Mouse (Mus musculus) forebrain, embryonic 12.5 days (tissue): ENCODE data around the gene Gh. TPM values are rescaled to one million over a fixed set of nuclear protein-coding genes. Genes with fewer than 3 reads are reported as not detected.

Experiments
- ATAC-seq: fragments of 200-750 bp; cut with Nextera tagmentation; 2 replicates; pipeline ENCODE4 v1.8.0; 2017; ENCODE audit warnings: moderate TSS enrichment; ENCODE audit not compliant: low FRiP score
- H3K27ac ChIP-seq: fragments of 300-500 bp; sonication (generic); 2 replicates; pipeline ENCODE4 v1.5.1; 2016; ENCODE audit warnings: mild to moderate bottlenecking
- H3K27me3 ChIP-seq: fragments of 300-500 bp; sonication (generic); 2 replicates; pipeline ENCODE4 v1.6.1; 2016; ENCODE audit warnings: mild to moderate bottlenecking
- H3K36me3 ChIP-seq: fragments of 300-500 bp; sonication (generic); replicated peaks from 2 replicates; pipeline ENCODE4 v1.6.1; 2016; ENCODE audit warnings: mild to moderate bottlenecking
- H3K4me1 ChIP-seq: fragments of 300-500 bp; sonication (generic); 2 replicates; pipeline ENCODE4 v1.6.1; 2016
- H3K4me2 ChIP-seq: fragments of 300-500 bp; sonication (generic); 2 replicates; pipeline ENCODE4 v1.6.1; 2016; ENCODE audit warnings: mild to moderate bottlenecking, moderate library complexity
- H3K4me3 ChIP-seq: fragments of 300-500 bp; sonication (generic); replicated peaks from 2 replicates; pipeline ENCODE4 v1.5.1; 2016; ENCODE audit warnings: mild to moderate bottlenecking
- H3K9ac ChIP-seq: fragments of 300-500 bp; sonication (generic); 2 replicates; pipeline ENCODE4 v1.6.1; 2016; ENCODE audit warnings: mild to moderate bottlenecking
- H3K9me3 ChIP-seq: fragments of 300-500 bp; sonication (generic); 2 replicates; pipeline ENCODE4 v1.6.1; 2016
- WGBS: fragments of 180-500 bp; shearing (Covaris S2); methylation state at CpG from one replicate; pipeline ENCODE4 v1.1.7; 2016; 5-methylcytosine and 5-hydroxymethylcytosine counted together
- polyA plus RNA-seq: library from polyadenylated mRNA; unstranded; fragments of >200 nt; fragmentation: Nextera tagmentation; extraction: Ambion mirVana; gene quantifications from 2 replicates; pipeline ENCODE4 v1.2.1, GENCODE M21; 2016

The Gh gene
- polyA plus RNA-seq, 1 experiment from 2014 or later = not detected

GRCm38 (mm10) chr11:106266431-106266830, 35.2 kb downstream of the Gh start:
- Histone ChIP-seq H3K9ac (no peak overlapping the region), H3K27ac (0 out of 2 replicates have a peak overlapping the region, but pooled peaks have one; percentile 78), H3K9me3 (no peaks in the 10 kb centered on the region), H3K4me3 (no peak overlapping the region), H3K36me3 (peaks cover 62% of the 10 kb centered on the region), H3K4me2 (no peak overlapping the region), H3K4me1 (peaks cover 29% of the 10 kb centered on the region), H3K27me3 (no peaks in the 10 kb centered on the region)
- no peak for ATAC-seq
- 94% methylated on average over 10 of the region's 10 CpGs for WGBS

- WGBS = 95% methylated on average over 4 of the region's 4 CpGs
- Histone ChIP-seq H3K27ac (no peak overlapping the region), H3K9ac (no peak overlapping the region), H3K4me2 (no peak overlapping the region), H3K9me3 (no peaks in the 10 kb centered on the region), H3K36me3 (peaks cover 70% of the 10 kb centered on the region), H3K4me1 (peaks cover 23% of the 10 kb centered on the region), H3K4me3 (no peak overlapping the region), H3K27me3 (no peaks in the 10 kb centered on the region)
- no peak for ATAC-seq
Measured at GRCm38 (mm10) chr11:106265570-106265969, 36.1 kb downstream of the Gh start.

GRCm38 (mm10) chr11:106264988-106265387, 36.7 kb downstream of the Gh start:
- Histone ChIP-seq H3K9ac (no peak overlapping the region), H3K4me1 (peaks cover 22% of the 10 kb centered on the region), H3K36me3 (peaks cover 72% of the 10 kb centered on the region), H3K27ac (no peak overlapping the region), H3K4me2 (no peak overlapping the region), H3K4me3 (no peak overlapping the region), H3K27me3 (no peaks in the 10 kb centered on the region), H3K9me3 (no peaks in the 10 kb centered on the region)
- no peak for ATAC-seq
- 95% methylated on average over 15 of the region's 15 CpGs for WGBS

GRCm38 (mm10) chr11:106263963-106264362, 37.7 kb downstream of the Gh start:
- no peak overlapping the region for H3K9ac ChIP-seq
- no peak for ATAC-seq
- no peak overlapping the region for H3K4me3 ChIP-seq
- H3K27me3 ChIP-seq = no peaks in the 10 kb centered on the region
- H3K9me3 ChIP-seq = no peaks in the 10 kb centered on the region
- no peak overlapping the region for H3K4me2 ChIP-seq
- H3K4me1 ChIP-seq = peaks cover 18% of the 10 kb centered on the region
- WGBS = 92% methylated on average over 9 of the region's 9 CpGs
- peaks cover 81% of the 10 kb centered on the region for H3K36me3 ChIP-seq
- H3K27ac ChIP-seq = no peak overlapping the region

DNA sequence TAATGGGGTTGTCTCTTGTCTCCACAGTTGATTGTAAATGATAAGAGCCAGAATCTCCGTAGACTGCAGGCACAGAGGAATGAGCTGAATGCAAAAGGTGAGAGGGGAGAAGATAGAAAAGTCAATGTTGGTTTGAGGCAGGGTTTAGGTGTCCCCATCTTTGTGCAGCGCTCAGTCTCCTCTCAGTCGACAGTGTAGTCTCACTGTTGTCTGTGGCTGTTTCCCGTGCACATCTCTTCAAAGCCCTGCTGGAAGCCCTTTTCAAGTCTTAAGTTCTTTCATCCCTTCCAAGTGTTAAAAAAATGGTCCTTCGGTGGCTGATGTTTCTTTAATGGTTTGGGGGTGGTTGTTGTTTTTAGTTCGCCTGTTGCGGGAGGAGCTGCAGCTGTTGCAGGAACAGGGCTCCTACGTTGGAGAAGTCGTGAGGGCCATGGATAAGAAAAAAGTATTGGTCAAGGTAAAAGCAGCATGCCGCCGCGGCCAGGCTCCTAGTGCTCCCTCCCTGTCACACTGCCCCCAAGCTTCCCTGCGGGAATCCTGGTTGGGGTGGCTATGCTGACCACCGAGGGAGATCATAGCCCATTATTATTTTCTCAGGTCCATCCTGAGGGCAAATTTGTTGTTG, 40.7 kb downstream of the Gh start:
- no peak overlapping the region for H3K9ac ChIP-seq
- no peaks in the 10 kb centered on the region for H3K9me3 ChIP-seq
- no peak overlapping the region for H3K4me2 ChIP-seq
- ATAC-seq = no peak
- no peak overlapping the region for H3K27ac ChIP-seq
- no peaks in the 10 kb centered on the region for H3K27me3 ChIP-seq
- WGBS = 91% methylated on average over 14 of the region's 14 CpGs
- peaks cover 80% of the 10 kb centered on the region for H3K36me3 ChIP-seq
- no peak overlapping the region for H3K4me3 ChIP-seq
- peaks cover 14% of the 10 kb centered on the region for H3K4me1 ChIP-seq

DNA sequence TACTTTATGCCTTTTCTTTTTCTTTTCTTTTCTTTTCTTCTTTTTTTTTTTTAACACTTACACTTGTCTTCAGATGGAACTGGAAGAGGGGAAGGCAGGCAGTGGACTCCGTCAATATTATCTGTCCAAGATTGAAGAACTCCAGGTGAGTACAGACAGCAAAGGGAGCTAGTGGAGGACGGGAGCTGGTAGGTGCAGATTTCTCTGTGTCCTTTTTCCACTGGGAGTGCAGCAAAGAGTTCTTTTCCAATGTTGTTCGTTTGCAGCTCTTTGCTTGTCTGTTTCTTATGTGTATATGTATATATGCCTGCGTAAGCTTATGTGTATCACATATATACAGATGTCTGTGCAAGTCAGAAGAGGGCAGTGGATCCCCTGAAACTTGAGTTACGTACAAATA, 44.9 kb downstream of the Gh start:
- Histone ChIP-seq H3K4me2 (peak overlapping the region; percentile 97), H3K4me1 (peaks cover 23% of the 10 kb centered on the region), H3K36me3 (peaks cover 63% of the 10 kb centered on the region), H3K27ac (no peak overlapping the region), H3K9ac (peak overlapping the region; percentile 85), H3K27me3 (no peaks in the 10 kb centered on the region), H3K9me3 (no peaks in the 10 kb centered on the region), H3K4me3 (peak overlapping the region; percentile 79)
- 78% methylated on average over 5 of the region's 5 CpGs for WGBS
- ATAC-seq = no peak

DNA sequence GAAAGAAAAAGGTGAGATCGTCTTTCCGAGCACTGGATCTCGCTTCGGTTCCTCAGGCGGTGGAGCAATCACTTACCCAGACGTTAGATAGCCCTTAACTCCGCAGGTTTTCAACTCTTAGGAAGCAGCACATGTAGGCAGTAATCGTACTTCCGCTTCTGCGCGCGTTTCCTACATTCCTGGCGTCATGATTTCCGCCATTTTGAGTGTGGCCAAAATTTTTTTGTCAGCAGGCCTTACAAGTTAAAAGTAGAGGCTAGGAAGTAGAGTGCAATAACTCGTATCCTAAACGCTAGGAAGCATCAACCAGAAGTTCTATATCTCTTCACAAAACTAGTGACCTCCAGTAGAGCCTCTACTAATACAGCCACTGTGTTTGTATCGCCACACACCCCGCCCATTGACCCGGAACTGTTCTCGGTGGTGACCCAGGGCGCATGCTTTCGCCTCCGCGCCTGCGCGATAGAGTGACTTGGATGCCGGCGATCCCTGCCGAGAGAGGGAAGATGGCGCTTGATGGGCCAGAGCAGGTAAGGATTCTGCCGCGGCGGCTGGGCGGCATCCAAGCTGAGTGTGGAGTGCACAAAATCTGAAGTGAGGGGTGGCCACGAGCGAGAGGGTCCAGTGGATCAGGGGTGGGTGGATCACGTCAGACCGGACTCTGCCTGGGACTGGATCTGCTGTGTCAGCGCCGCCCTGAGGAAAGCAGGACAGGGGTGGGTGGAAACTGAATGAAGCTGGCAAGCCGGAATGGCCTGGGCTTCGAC, 45.8 kb downstream of the Gh start, which contains the start of the genes Ftsj3 and Psmc5:
Ftsj3 (minus strand) TSS at position 395 of the 767 bp plus-strand sequence.
Psmc5 (plus strand) TSS at position 470 of the 767 bp plus-strand sequence.
- Histone ChIP-seq H3K27ac (peak within 1 kb of the TSS; percentile 82), H3K9ac (peak within 1 kb of the TSS; percentile 85), H3K9me3 (no peaks in the 10 kb centered on the region), H3K4me1 (peaks cover 23% of the 10 kb centered on the region), H3K27me3 (no peaks in the 10 kb centered on the region), H3K4me3 (peak within 1 kb of the TSS; percentile 79), H3K36me3 (peaks cover 63% of the 10 kb centered on the region), H3K4me2 (peak within 1 kb of the TSS; percentile 97)
- peak; percentile 96 for ATAC-seq
- whole genome bisulfite sequencing = under 1% methylated on average over 42 of the region's 42 CpGs

- Histone ChIP-seq H3K4me3 (peak overlapping the region; percentile 79), H3K4me1 (peaks cover 23% of the 10 kb centered on the region), H3K9ac (peak overlapping the region; percentile 85), H3K9me3 (no peaks in the 10 kb centered on the region), H3K27ac (0 out of 2 replicates have a peak overlapping the region, but pooled peaks have one; percentile 82), H3K4me2 (peak overlapping the region; percentile 97), H3K27me3 (no peaks in the 10 kb centered on the region), H3K36me3 (peaks cover 65% of the 10 kb centered on the region)
- ATAC-seq = no peak
- 5% methylated on average over 22 of the region's 22 CpGs for WGBS
Measured at GRCm38 (mm10) chr11:106255174-106255573, 46.5 kb downstream of the Gh start.

DNA sequence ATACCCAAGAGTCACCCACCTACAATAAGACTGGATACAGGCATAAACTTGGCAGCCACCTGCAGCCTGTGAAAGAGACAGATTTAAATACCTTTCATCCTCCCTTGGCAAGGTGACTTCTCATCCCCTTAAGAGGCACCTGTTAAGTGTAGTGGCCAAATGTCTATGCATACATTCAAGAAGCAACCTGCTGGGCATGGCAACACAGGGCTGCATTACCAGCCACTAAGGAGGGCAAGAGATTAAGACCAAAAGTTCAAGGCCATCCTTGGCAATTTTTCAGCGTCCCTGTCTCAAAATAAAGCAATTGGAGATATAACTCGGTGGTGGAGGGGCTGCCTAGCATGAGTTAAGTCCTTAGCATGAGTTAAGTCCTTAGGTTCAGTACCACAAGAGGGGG, 46.9 kb downstream of the Gh start:
- no peak for ATAC-seq
- H3K4me1 ChIP-seq = peaks cover 23% of the 10 kb centered on the region
- H3K36me3 ChIP-seq = peaks cover 68% of the 10 kb centered on the region
- H3K4me3 ChIP-seq = peak overlapping the region; percentile 79
- peak overlapping the region; percentile 97 for H3K4me2 ChIP-seq
- no peak overlapping the region for H3K27ac ChIP-seq
- WGBS = 18% methylated on average over 2 of the region's 2 CpGs
- H3K9ac ChIP-seq = peak overlapping the region; percentile 85
- no peaks in the 10 kb centered on the region for H3K27me3 ChIP-seq
- H3K9me3 ChIP-seq = no peaks in the 10 kb centered on the region

Other genes starting within 250 kb of the Gh start
- gene Taco1, start 235.8 kb downstream of the Gh start, polyA plus RNA-seq = 9.6 and 9.8 TPM in 2 replicates
- gene Map3k3, start 217.3 kb downstream of the Gh start, polyA plus RNA-seq = 21.6 and 22.6 TPM in 2 replicates
- not detected in 2 replicates for gene Gm10840, start 141.0 kb downstream of the Gh start, polyA plus RNA-seq
- gene Limd2, start 141.0 kb downstream of the Gh start, polyA plus RNA-seq = 289 and 300 TPM in 2 replicates
- 35.2 and 36.1 TPM in 2 replicates for gene Strada, start 99.7 kb downstream of the Gh start, polyA plus RNA-seq
- gene Ccdc47, start 85.5 kb downstream of the Gh start, polyA plus RNA-seq = 91.9 and 92.1 TPM in 2 replicates
- 122 and 129 TPM in 2 replicates for gene Ddx42, start 84.9 kb downstream of the Gh start, polyA plus RNA-seq
- gene Ftsj3, start 45.8 kb downstream of the Gh start, polyA plus RNA-seq = 63.0 and 69.1 TPM in 2 replicates
- gene Psmc5, start 45.7 kb downstream of the Gh start, polyA plus RNA-seq = 334 and 335 TPM in 2 replicates
- gene Smarcd2, start 28.9 kb downstream of the Gh start, polyA plus RNA-seq = 26.1 and 26.5 TPM in 2 replicates
- gene Tcam1, start 25.2 kb downstream of the Gh start, polyA plus RNA-seq = 0.33 and 0.34 TPM in 2 replicates
- 0.74 and 0.88 TPM in 2 replicates for gene Cd79b, start 12.9 kb upstream of the Gh start, polyA plus RNA-seq
- 0.03 TPM in 1 of 2 replicates, not detected in the other for gene Scn4a, start 51.4 kb upstream of the Gh start, polyA plus RNA-seq
- not detected in 2 replicates for gene Prr29, start 63.6 kb upstream of the Gh start, polyA plus RNA-seq
- gene Icam2, start 86.2 kb upstream of the Gh start, polyA plus RNA-seq = 8.1 and 9.8 TPM in 2 replicates
- 6.6 and 8.6 TPM in 2 replicates for gene Ern1, start 186.0 kb upstream of the Gh start, polyA plus RNA-seq